Mouse (Mus musculus) liver, postnatal 0 days (tissue): ENCODE measurements at regions not wholly inside any gene's neighbourhood (a gene's known extent, or its start where the extent isn't known, plus 50 kb on each side); places are given as distances from the start of the nearest gene placed in this dataset.

Experiments
- CTCF ChIP-seq: sonication (generic); IDR thresholded peaks from 2 replicates; pipeline ENCODE4 v1.5.1; 2016; ENCODE audit warnings: antibody characterized with exemption, low read depth
- EP300 ChIP-seq: IDR thresholded peaks from 2 replicates; pipeline ENCODE4 v1.6.1; 2016; ENCODE audit warnings: antibody characterized with exemption, low read depth, mild to moderate bottlenecking

- TF ChIP-seq EP300 (no peak), CTCF (no peak)
These were observed 226.1 kb upstream of the BB014433 start for GRCm38 (mm10) chr8:15271793-15272587.
